Comparison of ENCODE assay signal across 8 mouse cellular contexts in genomic region chr13:44734441-44734840, GRCm38 (mm10). TPM values are rescaled to one million over a fixed set of nuclear protein-coding genes. Genes with fewer than 3 reads are reported as not detected.
DNase-seq lines count a peak whose midpoint lies in the region; ATAC-seq lines count a peak whose summit lies in the region.

No protein-coding gene starts in this region.

- H3K36me3 ChIP-seq in liver, embryonic 11.5 days (ENCODE audit: control insufficient read depth, insufficient read depth, low read length), result no peaks in the 10 kb centered on the region
- peaks cover 6% of the 10 kb centered on the region for H3K36me3 ChIP-seq in embryonic facial prominence, embryonic 10.5 days (replicated peaks)

- peak overlapping the region; percentile 95 for H3K9ac ChIP-seq in liver, embryonic 11.5 days (ENCODE audit: low read depth, low read length)

- H3K27ac ChIP-seq in liver, embryonic 11.5 days (ENCODE audit: low read depth, low read length), result 0 out of 2 replicates have a peak overlapping the region, but pooled peaks have one; percentile 80
- H3K27ac ChIP-seq in embryonic facial prominence, embryonic 10.5 days (replicated peaks), result no peak overlapping the region

- WGBS in liver, embryonic 11.5 days, result 69% methylated on average over 5 of the region's 5 CpGs
- WGBS in embryonic facial prominence, embryonic 10.5 days, result 71% methylated on average over 5 of the region's 5 CpGs

- H3K4me1 ChIP-seq in liver, embryonic 11.5 days (replicated peaks; ENCODE audit: control insufficient read depth, insufficient read depth, low read length), result peaks cover 19% of the 10 kb centered on the region
- peaks cover 39% of the 10 kb centered on the region for H3K4me1 ChIP-seq in embryonic facial prominence, embryonic 10.5 days

- DNase-seq in liver, embryonic 11.5 days (ENCODE audit: low spot score), result no peak
- no peak for DNase-seq in liver
- DNase-seq in embryonic facial prominence, embryonic 10.5 days (ENCODE audit: low spot score), result no peak
- peak; percentile 5 to 24 for DNase-seq in natural killer cell, adult 2 months (ENCODE audit: low spot score in 2 of 2)
- DNase-seq in ovary, adult 18-20 months (ENCODE audit: low spot score), result no peak
- no peak for DNase-seq in urinary bladder, adult 18-20 months (ENCODE audit: low spot score in 2 of 2)

- H3K4me2 ChIP-seq in liver, embryonic 11.5 days, result peak overlapping the region; percentile 71

- ATAC-seq in liver, embryonic 11.5 days (replicated peaks; ENCODE audit: low FRiP score), result no peak
- ATAC-seq in inflammation-experienced regulatory T-cells, adult 6 months, result peak; percentile 7
- ATAC-seq in activated CD4-positive, CD25-positive, alpha-beta regulatory T cell, adult 4 months, result no peak

- H3K27me3 ChIP-seq in liver, embryonic 11.5 days (replicated peaks; ENCODE audit: control insufficient read depth, insufficient read depth, low read length), result no peaks in the 10 kb centered on the region
- H3K27me3 ChIP-seq in embryonic facial prominence, embryonic 10.5 days (replicated peaks; ENCODE audit: low read depth, poor library complexity, severe bottlenecking), result no peaks in the 10 kb centered on the region

- H3K9me3 ChIP-seq in liver, embryonic 11.5 days (ENCODE audit: control insufficient read depth, low read length), result no peaks in the 10 kb centered on the region
- no peaks in the 10 kb centered on the region for H3K9me3 ChIP-seq in embryonic facial prominence, embryonic 10.5 days

- peak overlapping the region; percentile 76 for H3K4me3 ChIP-seq in liver, embryonic 11.5 days (ENCODE audit: low read depth, low read length)
- peak overlapping the region; percentile 82 for H3K4me3 ChIP-seq in embryonic facial prominence, embryonic 10.5 days

RNA-seq across cellular contexts. Expression of gene Jarid2, which starts 5.2 kb away (rescaled TPM):
- 19.2 and 19.6 TPM in 2 replicates for polyA plus RNA-seq in liver, embryonic 11.5 days (2014; fragmentation: Nextera tagmentation; extraction: Ambion mirVana)
- polyA plus RNA-seq in embryonic facial prominence, embryonic 10.5 days (2016; fragmentation: Nextera tagmentation; extraction: Ambion mirVana), result 54.9 and 59.4 TPM in 2 replicates
- 10 to 100 TPM; 42.0 to 59.1 (median 56.1) TPM for polyA plus RNA-seq in inflammation-experienced regulatory T-cells, adult 6 months (2017; shearing (Covaris generic))
- 10 to 100 TPM; 47.3 to 58.1 TPM for polyA plus RNA-seq in activated CD4-positive, CD25-positive, alpha-beta regulatory T cell, adult 4 months (2017; shearing (Covaris generic))

Comparison
In these comparisons a context has a peak if more than half of its experiments do, and no peak if none do; other contexts are left out.
1. DNase-seq: peak in natural killer cell, adult 2 months (2 of 2); none in liver, embryonic 11.5 days (single experiment), liver (single experiment), embryonic facial prominence, embryonic 10.5 days (single experiment), ovary, adult 18-20 months (single experiment) and urinary bladder, adult 18-20 months (0 of 2).